Mouse (Mus musculus): ENCODE data around the gene Sag. TPM values are rescaled to one million over a fixed set of nuclear protein-coding genes. Genes with fewer than 3 reads are reported as not detected.

The Sag gene
- polyA plus RNA-seq, 1 experiment from 2014 or later, result 2.3 TPM

DNA sequence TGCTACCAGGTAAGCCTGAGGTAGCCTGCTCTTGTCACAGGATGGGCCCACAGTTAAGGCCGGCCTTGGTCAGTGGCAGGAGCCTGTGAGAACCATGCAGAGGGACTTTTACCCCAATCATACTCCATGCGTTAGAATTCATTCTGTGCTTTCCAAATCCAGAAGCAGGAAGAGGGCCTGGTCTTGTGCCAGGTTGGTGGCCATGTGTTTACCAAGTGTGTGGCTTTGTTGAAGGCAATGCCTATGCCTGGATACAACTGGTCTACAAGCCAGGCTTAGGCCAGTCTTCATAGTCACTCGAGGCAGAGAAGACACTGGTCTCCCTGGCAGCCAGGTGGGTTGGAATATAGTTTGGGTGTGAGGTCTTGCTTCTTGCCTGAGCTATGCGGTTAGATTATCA, 88.2 kb downstream of the Sag start:
- Histone ChIP-seq H3K27ac (replicated peaks; ENCODE audit: low read depth, low read length) (no peak overlapping the region), H3K4me3 (ENCODE audit: low read depth, low read length) (no peak overlapping the region), H3K4me2 (ENCODE audit: low read depth, low read length) (no peak overlapping the region), H3K9ac (replicated peaks; ENCODE audit: low read length) (no peak overlapping the region), H3K4me1 (ENCODE audit: control insufficient read depth, insufficient read depth, low read length) (no peaks in the 10 kb centered on the region), H3K36me3 (replicated peaks; ENCODE audit: control insufficient read depth, insufficient read depth, low read depth, low read length) (no peaks in the 10 kb centered on the region), H3K27me3 (ENCODE audit: control insufficient read depth, insufficient read depth, low read length) (no peaks in the 10 kb centered on the region), H3K9me3 (replicated peaks; ENCODE audit: control insufficient read depth, low read length) (no peaks in the 10 kb centered on the region)
- DNase-seq (ENCODE audit: low spot score) (no peak), ATAC-seq (replicated peaks; ENCODE audit: insufficient number of reproducible peaks, low FRiP score, low TSS enrichment, low read depth) (no peak)
- 89% methylated on average over 4 of the region's 4 CpGs for WGBS

DNA sequence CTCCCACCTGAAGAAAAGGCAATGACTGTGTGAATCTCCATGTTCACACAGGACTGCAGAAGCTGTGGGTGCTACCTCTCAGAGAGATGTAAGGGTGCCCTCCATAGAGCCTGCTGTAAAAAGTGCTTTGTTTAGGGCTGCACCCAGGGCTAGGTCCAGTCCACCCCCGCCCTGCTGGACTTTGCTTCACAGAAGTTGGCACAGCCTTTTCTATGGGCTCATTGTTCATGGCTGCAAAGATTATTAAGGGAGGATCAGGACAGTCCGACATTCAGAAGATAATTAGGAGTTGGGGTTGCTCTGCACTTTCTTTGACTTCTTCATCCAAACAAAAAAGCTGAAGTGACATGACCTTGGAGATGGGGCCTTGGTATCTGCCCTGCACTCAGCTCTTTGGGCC, 89.0 kb downstream of the Sag start:
- no peak for DNase-seq (ENCODE audit: low spot score)
- no peak for ATAC-seq (replicated peaks; ENCODE audit: insufficient number of reproducible peaks, low FRiP score, low TSS enrichment, low read depth)
- no peaks in the 10 kb centered on the region for H3K27me3 ChIP-seq (ENCODE audit: control insufficient read depth, insufficient read depth, low read length)
- no peaks in the 10 kb centered on the region for H3K4me1 ChIP-seq (ENCODE audit: control insufficient read depth, insufficient read depth, low read length)
- H3K4me2 ChIP-seq (ENCODE audit: low read depth, low read length), result no peak overlapping the region
- 51% methylated on average over 2 of the region's 2 CpGs for WGBS
- H3K9ac ChIP-seq (replicated peaks; ENCODE audit: low read length), result no peak overlapping the region
- no peak overlapping the region for H3K27ac ChIP-seq (replicated peaks; ENCODE audit: low read depth, low read length)
- no peak overlapping the region for H3K4me3 ChIP-seq (ENCODE audit: low read depth, low read length)
- H3K36me3 ChIP-seq (replicated peaks; ENCODE audit: control insufficient read depth, insufficient read depth, low read depth, low read length), result no peaks in the 10 kb centered on the region
- H3K9me3 ChIP-seq (replicated peaks; ENCODE audit: control insufficient read depth, low read length), result no peaks in the 10 kb centered on the region

DNA sequence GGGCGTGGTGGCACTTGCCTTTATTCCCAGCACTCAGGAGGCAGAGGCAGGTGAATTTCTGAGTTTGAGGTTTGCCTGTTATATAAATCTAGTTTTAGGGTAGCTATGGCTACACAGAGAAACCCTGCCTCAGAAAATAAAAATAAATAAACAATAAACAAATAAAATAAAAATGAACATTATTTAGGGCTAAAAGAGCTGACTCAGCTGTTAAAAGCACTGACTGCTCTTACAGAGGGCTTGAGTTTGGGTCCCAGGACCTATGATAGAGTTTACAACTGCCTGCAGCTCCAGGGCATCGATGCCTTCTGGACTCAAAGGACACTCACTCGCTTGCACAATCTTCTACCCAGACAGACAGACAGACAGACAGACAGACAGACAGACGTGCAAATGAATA, 89.9 kb downstream of the Sag start:
- Histone ChIP-seq H3K9ac (replicated peaks; ENCODE audit: low read length) (no peak overlapping the region), H3K36me3 (replicated peaks; ENCODE audit: control insufficient read depth, insufficient read depth, low read depth, low read length) (no peaks in the 10 kb centered on the region), H3K27me3 (ENCODE audit: control insufficient read depth, insufficient read depth, low read length) (no peaks in the 10 kb centered on the region), H3K4me1 (ENCODE audit: control insufficient read depth, insufficient read depth, low read length) (no peaks in the 10 kb centered on the region), H3K4me3 (ENCODE audit: low read depth, low read length) (no peak overlapping the region), H3K4me2 (ENCODE audit: low read depth, low read length) (no peak overlapping the region), H3K9me3 (replicated peaks; ENCODE audit: control insufficient read depth, low read length) (no peaks in the 10 kb centered on the region), H3K27ac (replicated peaks; ENCODE audit: low read depth, low read length) (no peak overlapping the region)
- DNase-seq (ENCODE audit: low spot score) (no peak), ATAC-seq (replicated peaks; ENCODE audit: insufficient number of reproducible peaks, low FRiP score, low TSS enrichment, low read depth) (no peak)
- whole genome bisulfite sequencing, result 91% methylated on average over 4 of the region's 4 CpGs

Other genes with a start within 250 kb of the Sag start
- gene Ngef, start 229.8 kb upstream of the Sag start, polyA plus RNA-seq (2014; fragmentation: Nextera tagmentation; extraction: Ambion mirVana), result 1.5 TPM in 2 replicates
- 2.9 and 3.3 TPM in 2 replicates for gene Inpp5d, start 183.4 kb upstream of the Sag start, polyA plus RNA-seq (2014; fragmentation: Nextera tagmentation; extraction: Ambion mirVana)
- gene Atg16l1, start 47.8 kb upstream of the Sag start, polyA plus RNA-seq (2014; fragmentation: Nextera tagmentation; extraction: Ambion mirVana), result 30.7 and 30.8 TPM in 2 replicates
- gene Dgkd, start 49.6 kb downstream of the Sag start, polyA plus RNA-seq (2014; fragmentation: Nextera tagmentation; extraction: Ambion mirVana), result 30.6 and 33.5 TPM in 2 replicates
- gene Usp40, start 204.9 kb downstream of the Sag start, polyA plus RNA-seq (2014; fragmentation: Nextera tagmentation; extraction: Ambion mirVana), result 34.6 and 36.6 TPM in 2 replicates